Mouse (Mus musculus): ENCODE measurements at regions not wholly inside any gene's neighbourhood (a gene's known extent, or its start where the extent isn't known, plus 50 kb on each side); places are given as distances from the start of the nearest gene placed in this dataset.

- Histone ChIP-seq H3K4me3 (ENCODE audit: insufficient read depth, low read length) (no peak overlapping the region), H3K4me1 (ENCODE audit: control insufficient read depth, insufficient read depth, low read length) (no peaks in the 10 kb centered on the region), H3K27ac (ENCODE audit: insufficient read depth, low read length) (no peak overlapping the region)
- no peak for TF ChIP-seq POLR2A (IDR thresholded peaks at IDR 0.05; ENCODE audit: extremely low read depth, insufficient read depth, low read length)
- TF ChIP-seq CTCF (IDR thresholded peaks at IDR 0.05; ENCODE audit: extremely low read depth, insufficient read depth, low read length) = no peak
Measured at GRCm38 (mm10) chr11:44238598-44238997, 161.3 kb upstream of the Il12b start.

DNA sequence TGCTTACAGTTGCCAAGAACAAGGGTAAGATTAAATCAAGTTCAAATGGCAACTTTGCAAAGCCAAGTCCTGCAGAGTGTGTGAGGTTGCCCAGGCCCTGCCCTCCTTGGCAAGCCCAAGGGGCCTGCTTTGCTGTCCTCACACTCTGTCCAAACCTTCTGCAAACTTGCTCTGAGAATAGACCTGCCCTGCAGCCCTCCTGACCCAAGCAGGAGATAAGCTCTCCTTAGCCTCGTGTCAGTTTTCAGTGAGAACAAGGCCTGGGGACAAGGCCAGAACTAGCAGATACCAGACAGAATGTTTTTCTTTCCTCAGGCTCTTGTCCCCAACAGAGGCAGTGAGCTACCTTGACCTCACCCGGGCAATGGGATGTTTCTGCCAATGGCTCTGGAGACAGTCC is 156.7 kb upstream of the Il12b start:
- no peak overlapping the region for H3K4me3 ChIP-seq (ENCODE audit: insufficient read depth, low read length)
- no peak overlapping the region for H3K27ac ChIP-seq (ENCODE audit: insufficient read depth, low read length)
- no peaks in the 10 kb centered on the region for H3K4me1 ChIP-seq (ENCODE audit: control insufficient read depth, insufficient read depth, low read length)
- no peak for TF ChIP-seq CTCF (IDR thresholded peaks at IDR 0.05; ENCODE audit: extremely low read depth, insufficient read depth, low read length)

GRCm38 (mm10) chr11:44251821-44252220 is 148.0 kb upstream of the Il12b start:
- H3K4me1 ChIP-seq (ENCODE audit: control insufficient read depth, insufficient read depth, low read length) = peaks cover 2% of the 10 kb centered on the region; the same call in 1 of the 2 replicates
- no peak overlapping the region for H3K27ac ChIP-seq (ENCODE audit: insufficient read depth, low read length)
- H3K4me3 ChIP-seq (ENCODE audit: insufficient read depth, low read length) = no peak overlapping the region
- TF ChIP-seq CTCF (IDR thresholded peaks at IDR 0.05; ENCODE audit: extremely low read depth, insufficient read depth, low read length) (no peak), POLR2A (IDR thresholded peaks at IDR 0.05; ENCODE audit: extremely low read depth, insufficient read depth, low read length) (no peak)

DNA sequence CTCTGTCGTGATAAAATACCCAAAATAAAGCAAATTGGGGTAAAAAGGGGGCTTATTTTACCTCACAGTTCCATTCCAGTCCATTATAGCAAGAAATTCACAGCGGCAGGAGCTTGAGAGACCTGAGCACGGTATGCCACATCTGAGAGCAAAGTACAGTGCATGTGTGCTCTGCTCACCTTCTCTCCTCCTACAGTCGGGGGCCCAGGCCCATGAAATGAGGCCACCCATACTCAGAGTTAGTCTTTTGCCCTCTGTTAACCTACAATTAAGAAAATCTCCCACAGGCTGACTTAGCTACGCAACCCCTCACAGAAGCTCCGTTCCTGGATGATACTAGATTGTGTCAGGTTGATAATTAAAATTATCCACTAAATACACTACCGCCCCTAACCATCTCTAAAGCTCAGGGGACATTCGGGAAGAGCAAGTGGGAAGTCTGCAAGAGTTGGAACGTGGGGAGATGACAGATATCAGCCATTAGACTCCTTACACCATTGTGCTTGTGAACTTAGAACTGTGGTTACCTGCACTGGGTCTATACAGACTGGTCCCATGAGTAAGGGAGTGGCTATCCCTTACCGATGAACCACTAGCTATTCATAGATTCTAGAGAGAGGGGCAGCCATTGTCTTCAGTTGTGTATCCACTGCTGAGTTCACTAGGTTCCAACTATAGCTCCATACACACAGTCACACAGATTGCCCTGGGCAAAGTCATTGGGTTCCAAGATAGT is 139.3 kb upstream of the Il12b start:
- TF ChIP-seq POLR2A (IDR thresholded peaks at IDR 0.05; ENCODE audit: extremely low read depth, insufficient read depth, low read length) = no peak
- TF ChIP-seq CTCF (IDR thresholded peaks at IDR 0.05; ENCODE audit: extremely low read depth, insufficient read depth, low read length) = no peak
- Histone ChIP-seq H3K4me3 (ENCODE audit: insufficient read depth, low read length) (no peak overlapping the region), H3K4me1 (ENCODE audit: control insufficient read depth, insufficient read depth, low read length) (peaks cover 6% of the 10 kb centered on the region), H3K27ac (ENCODE audit: insufficient read depth, low read length) (no peak overlapping the region)

DNA sequence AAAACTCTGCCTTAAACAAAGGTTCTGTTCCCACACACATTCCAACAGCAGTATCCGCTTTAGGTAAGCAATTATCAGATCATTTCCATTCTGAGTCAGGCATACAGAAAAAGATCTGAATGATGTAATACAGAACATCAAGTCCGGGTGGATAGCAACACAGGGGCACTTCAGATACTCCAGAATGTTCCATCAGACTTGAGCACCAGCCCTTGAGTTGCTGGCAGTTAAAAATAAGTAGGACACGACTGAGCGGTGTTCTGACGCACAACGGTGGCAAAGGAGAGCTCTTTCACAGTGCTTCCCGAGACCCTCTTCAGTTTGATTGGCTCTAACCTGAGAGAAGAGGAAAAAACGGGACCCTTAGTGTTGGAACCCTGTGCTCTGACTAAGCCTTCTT is 138.2 kb upstream of the Il12b start:
- no peak overlapping the region for H3K4me3 ChIP-seq (ENCODE audit: insufficient read depth, low read length)
- H3K27ac ChIP-seq (ENCODE audit: insufficient read depth, low read length) = no peak overlapping the region
- no peak for TF ChIP-seq CTCF (IDR thresholded peaks at IDR 0.05; ENCODE audit: extremely low read depth, insufficient read depth, low read length)
- H3K4me1 ChIP-seq (ENCODE audit: control insufficient read depth, insufficient read depth, low read length) = peaks cover 6% of the 10 kb centered on the region

DNA sequence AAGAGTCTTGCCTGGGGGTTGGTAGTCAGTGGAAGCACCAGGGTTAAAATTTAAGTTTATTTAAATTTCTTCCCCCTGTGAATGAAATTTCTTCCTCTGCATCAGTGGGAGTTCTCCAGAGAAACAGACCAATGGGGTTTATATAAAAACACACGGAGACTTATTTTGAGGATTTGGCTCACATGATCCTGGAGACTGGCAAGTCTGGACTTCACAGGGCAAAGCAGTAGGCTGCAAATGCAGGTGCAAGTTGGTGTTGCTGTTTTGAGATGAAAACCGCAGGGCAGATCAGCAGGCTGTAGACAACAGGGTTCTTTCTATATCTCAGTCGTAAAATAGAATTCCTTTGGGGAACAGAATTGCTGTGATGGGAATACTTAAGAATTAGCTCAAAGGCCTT is 137.3 kb upstream of the Il12b start:
- Histone ChIP-seq H3K27ac (ENCODE audit: insufficient read depth, low read length) (no peak overlapping the region), H3K4me1 (ENCODE audit: control insufficient read depth, insufficient read depth, low read length) (peaks cover 6% of the 10 kb centered on the region), H3K4me3 (ENCODE audit: insufficient read depth, low read length) (no peak overlapping the region)
- TF ChIP-seq POLR2A (IDR thresholded peaks at IDR 0.05; ENCODE audit: extremely low read depth, insufficient read depth, low read length) (no peak), CTCF (IDR thresholded peaks at IDR 0.05; ENCODE audit: extremely low read depth, insufficient read depth, low read length) (no peak)

DNA sequence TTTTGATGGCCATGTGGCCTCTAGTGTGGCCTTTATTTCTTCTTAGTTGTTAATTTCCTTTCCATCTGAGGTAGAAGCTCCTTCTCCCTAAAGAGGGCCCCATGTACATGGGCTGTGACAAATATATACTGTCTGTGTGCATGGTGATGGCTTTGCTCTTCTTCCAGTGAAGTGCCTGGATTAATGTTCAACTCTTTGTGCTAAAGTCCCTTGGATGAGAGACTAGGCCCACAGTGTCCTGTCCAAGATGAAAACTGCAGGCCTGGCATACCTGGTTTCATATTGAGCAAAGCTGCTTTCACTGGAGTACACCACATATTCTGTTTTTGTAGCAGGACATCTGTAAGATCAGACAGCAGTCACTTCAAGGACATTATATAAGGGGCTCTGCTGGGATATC is 127.6 kb upstream of the Il12b start:
- H3K27ac ChIP-seq (ENCODE audit: insufficient read depth, low read length) = no peak overlapping the region
- H3K4me3 ChIP-seq (ENCODE audit: insufficient read depth, low read length) = no peak overlapping the region
- no peaks in the 10 kb centered on the region for H3K4me1 ChIP-seq (ENCODE audit: control insufficient read depth, insufficient read depth, low read length)
- TF ChIP-seq CTCF (IDR thresholded peaks at IDR 0.05; ENCODE audit: extremely low read depth, insufficient read depth, low read length) (no peak), POLR2A (IDR thresholded peaks at IDR 0.05; ENCODE audit: extremely low read depth, insufficient read depth, low read length) (no peak)

DNA sequence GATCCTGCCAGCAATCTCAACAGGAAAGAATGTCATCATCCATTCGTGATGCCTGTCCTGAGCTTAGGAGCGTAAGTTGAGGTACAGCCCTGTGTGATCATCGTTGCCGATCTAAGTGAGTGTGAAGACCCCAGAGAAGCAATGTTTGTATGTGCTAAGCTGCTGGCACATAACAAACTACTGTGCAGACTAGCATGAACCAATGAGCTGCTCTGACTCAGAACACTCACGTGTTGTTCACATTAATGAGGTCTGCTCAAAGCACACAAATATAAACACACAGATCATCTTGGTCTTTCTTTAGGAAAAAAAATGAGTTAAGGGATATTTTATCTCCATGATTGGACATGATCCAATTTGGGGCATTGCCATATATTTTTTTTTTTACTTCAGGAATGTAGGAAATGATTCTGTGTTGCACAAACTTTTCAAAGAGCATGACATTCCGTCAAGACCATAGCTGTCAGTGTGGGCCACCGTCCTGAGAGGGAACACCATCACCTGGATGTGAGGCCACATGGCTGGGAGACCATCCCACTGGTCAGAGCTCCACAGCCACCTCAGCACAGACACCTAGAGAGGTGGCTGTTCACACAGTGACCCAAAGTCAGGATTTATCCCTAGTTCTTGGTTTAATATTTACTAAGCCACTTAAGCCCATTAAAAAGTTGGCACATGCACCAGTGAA is 121.2 kb upstream of the Il12b start:
- Histone ChIP-seq H3K27ac (ENCODE audit: insufficient read depth, low read length) (no peak overlapping the region), H3K4me3 (ENCODE audit: insufficient read depth, low read length) (no peak overlapping the region), H3K4me1 (ENCODE audit: control insufficient read depth, insufficient read depth, low read length) (no peaks in the 10 kb centered on the region)
- TF ChIP-seq POLR2A (IDR thresholded peaks at IDR 0.05; ENCODE audit: extremely low read depth, insufficient read depth, low read length) (no peak), CTCF (IDR thresholded peaks at IDR 0.05; ENCODE audit: extremely low read depth, insufficient read depth, low read length) (no peak)

GRCm38 (mm10) chr11:44285961-44286360 is 113.9 kb upstream of the Il12b start:
- Histone ChIP-seq H3K27ac (ENCODE audit: insufficient read depth, low read length) (no peak overlapping the region), H3K4me3 (ENCODE audit: insufficient read depth, low read length) (no peak overlapping the region), H3K4me1 (ENCODE audit: control insufficient read depth, insufficient read depth, low read length) (no peaks in the 10 kb centered on the region)
- no peak for TF ChIP-seq CTCF (IDR thresholded peaks at IDR 0.05; ENCODE audit: extremely low read depth, insufficient read depth, low read length)
- TF ChIP-seq POLR2A (IDR thresholded peaks at IDR 0.05; ENCODE audit: extremely low read depth, insufficient read depth, low read length) = no peak

GRCm38 (mm10) chr11:44288825-44289224 is 111.0 kb upstream of the Il12b start:
- Histone ChIP-seq H3K4me3 (ENCODE audit: insufficient read depth, low read length) (no peak overlapping the region), H3K4me1 (ENCODE audit: control insufficient read depth, insufficient read depth, low read length) (no peaks in the 10 kb centered on the region), H3K27ac (ENCODE audit: insufficient read depth, low read length) (no peak overlapping the region)
- no peak for TF ChIP-seq POLR2A (IDR thresholded peaks at IDR 0.05; ENCODE audit: extremely low read depth, insufficient read depth, low read length)
- no peak for TF ChIP-seq CTCF (IDR thresholded peaks at IDR 0.05; ENCODE audit: extremely low read depth, insufficient read depth, low read length)
